Mouse (Mus musculus) heart, postnatal 0 days (tissue): Measurements from ENCODE around the gene Opn1sw. TPM values are rescaled to one million over a fixed set of nuclear protein-coding genes. Genes with fewer than 3 reads are reported as not detected.
"Not testable (repeated sequence)": the region's sequence is repeated elsewhere in the genome, so short reads cannot be mapped to it uniquely, and the experiment has no call there.

Experiments
- ATAC-seq: fragments of 200-750 bp; cut with Nextera tagmentation; 2 replicates; pipeline ENCODE4 v1.8.0; 2017; ENCODE audit warnings: low read depth, moderate number of reproducible peaks, moderate library complexity; ENCODE audit not compliant: insufficient read depth
- DNase-seq: peaks from one replicate; pipeline ENCODE4 v3.0.0-alpha.2; 2016; ENCODE audit warnings: low spot score
- H3K27ac ChIP-seq: fragments of 300-500 bp; sonication (generic); 2 replicates; pipeline ENCODE4 v1.5.1; 2014; ENCODE audit warnings: low read depth, mild to moderate bottlenecking
- H3K27me3 ChIP-seq: fragments of 300-500 bp; sonication (generic); 2 replicates; pipeline ENCODE4 v1.6.1; 2014; ENCODE audit warnings: low read length, mixed read lengths; ENCODE audit not compliant: control insufficient read depth, insufficient read depth
- H3K36me3 ChIP-seq: fragments of 300-500 bp; sonication (generic); replicated peaks from 2 replicates; pipeline ENCODE4 v1.6.1; 2014; ENCODE audit warnings: low read length, mixed read lengths; ENCODE audit not compliant: control insufficient read depth, insufficient read depth
- H3K4me1 ChIP-seq: fragments of 300-500 bp; sonication (generic); 2 replicates; pipeline ENCODE4 v1.6.1; 2014; ENCODE audit warnings: antibody characterized with exemption; ENCODE audit not compliant: control insufficient read depth, insufficient read depth
- H3K4me2 ChIP-seq: fragments of 300-500 bp; sonication (generic); 2 replicates; pipeline ENCODE4 v1.6.1; 2014; ENCODE audit warnings: low read depth, mild to moderate bottlenecking, low read length, moderate library complexity
- H3K4me3 ChIP-seq: fragments of 300-500 bp; sonication (generic); 2 replicates; pipeline ENCODE4 v1.5.1; 2014; ENCODE audit warnings: low read depth, low read length
- H3K9ac ChIP-seq: fragments of 300-500 bp; sonication (generic); replicated peaks from 2 replicates; pipeline ENCODE4 v1.6.1; 2014; ENCODE audit warnings: low read depth, low read length, mixed read lengths
- H3K9me3 ChIP-seq: fragments of 300-500 bp; sonication (generic); replicated peaks from 2 replicates; pipeline ENCODE4 v1.6.1; 2016; ENCODE audit warnings: low read length; ENCODE audit not compliant: control insufficient read depth
- CTCF ChIP-seq: IDR thresholded peaks from 2 replicates; pipeline ENCODE4 v1.5.1; 2016; ENCODE audit warnings: antibody characterized with exemption, control low read depth, low read depth
- EP300 ChIP-seq: IDR thresholded peaks from 2 replicates; pipeline ENCODE4 v1.6.1; 2016; ENCODE audit warnings: antibody characterized with exemption, low read depth
- WGBS: fragments of 180-500 bp; shearing (Covaris S2); extraction: QIAGEN DNeasy Blood & Tissue Kit; methylation state at CpG from one replicate; pipeline ENCODE4 v1.1.7; 2014; 5-methylcytosine and 5-hydroxymethylcytosine counted together
- polyA plus RNA-seq: library from polyadenylated mRNA; unstranded; fragments of >200 nt; fragmentation: Nextera tagmentation; extraction: Ambion mirVana; gene quantifications from 2 replicates; pipeline ENCODE4 v1.2.1, GENCODE M21; 2015
- total RNA-seq: library from RNA; depleted of rRNA; stranded (reverse); fragments of >200 nt; gene quantifications from 2 replicates; pipeline ENCODE4 v1.2.3, GENCODE M21; 2014; ENCODE audit warnings: low replicate concordance

The Opn1sw gene
- total and polyA plus RNA-seq, 2 experiments from 2014 or later, result 0.12 to 15.1 TPM

GRCm38 (mm10) chr6:29395910-29396713, 7.8 kb upstream of the Opn1sw start, which contains the start of gene Ccdc136:
Ccdc136 (plus strand) TSS chr6:29396309.
- Histone ChIP-seq H3K9ac (peak within 1 kb of the TSS; percentile 45; the same call in 1 of the 2 replicates), H3K4me1 (peaks cover 4% of the 10 kb centered on the region), H3K4me2 (peak within 1 kb of the TSS; percentile 76), H3K4me3 (peak within 1 kb of the TSS; percentile 66), H3K36me3 (no peaks in the 10 kb centered on the region), H3K27ac (peak within 1 kb of the TSS; percentile 18; the same call in 1 of the 2 replicates), H3K27me3 (0 out of 2 replicates have a peak, but pooled peaks cover 8% of the 10 kb centered on the region), H3K9me3 (no peaks in the 10 kb centered on the region)
- TF ChIP-seq EP300, result no peak
- no peak for TF ChIP-seq CTCF
- WGBS, result 1% methylated on average over 44 of the region's 49 CpGs
- peak; percentile 89 for ATAC-seq
- DNase-seq, result peak; percentile 49

GRCm38 (mm10) chr6:29394286-29394685, 6.0 kb upstream of the Opn1sw start:
- Histone ChIP-seq H3K27ac (no peak overlapping the region), H3K36me3 (no peaks in the 10 kb centered on the region), H3K9me3 (no peaks in the 10 kb centered on the region), H3K9ac (no peak overlapping the region), H3K4me2 (no peak overlapping the region), H3K4me1 (peaks cover 4% of the 10 kb centered on the region), H3K4me3 (no peak overlapping the region), H3K27me3 (0 out of 2 replicates have a peak, but pooled peaks cover 8% of the 10 kb centered on the region)
- DNase-seq (no peak), ATAC-seq (no peak)
- no peak for TF ChIP-seq CTCF
- TF ChIP-seq EP300, result no peak
- 75% methylated on average over 1 of the region's 1 CpGs for WGBS

GRCm38 (mm10) chr6:29391802-29392201, 3.5 kb upstream of the Opn1sw start:
- Histone ChIP-seq H3K27me3 (0 out of 2 replicates have a peak, but pooled peaks cover 8% of the 10 kb centered on the region), H3K4me1 (peaks cover 15% of the 10 kb centered on the region), H3K36me3 (no peaks in the 10 kb centered on the region), H3K9me3 (no peaks in the 10 kb centered on the region), H3K27ac (no peak overlapping the region), H3K4me3 (no peak overlapping the region), H3K4me2 (no peak overlapping the region), H3K9ac (no peak overlapping the region)
- ATAC-seq (no peak), DNase-seq (no peak)
- TF ChIP-seq EP300, result no peak
- peak; percentile 42 for TF ChIP-seq CTCF
- WGBS, result 60% methylated on average over 4 of the region's 4 CpGs

GRCm38 (mm10) chr6:29391241-29391640, 3.0 kb upstream of the Opn1sw start:
- H3K4me2 ChIP-seq, H3K36me3 ChIP-seq, H3K27me3 ChIP-seq, H3K4me3 ChIP-seq, H3K27ac ChIP-seq, H3K9ac ChIP-seq, ATAC-seq, DNase-seq, H3K9me3 ChIP-seq: not testable (repeated sequence)
- H3K4me1 ChIP-seq, result peaks cover 15% of the 10 kb centered on the region
- 79% methylated on average over 8 of the region's 8 CpGs for WGBS

GRCm38 (mm10) chr6:29390500-29390899, 2.2 kb upstream of the Opn1sw start:
- DNase-seq, H3K9ac ChIP-seq, H3K4me3 ChIP-seq, H3K4me2 ChIP-seq, H3K27me3 ChIP-seq, H3K27ac ChIP-seq, H3K36me3 ChIP-seq, ATAC-seq, H3K9me3 ChIP-seq: not testable (repeated sequence)
- H3K4me1 ChIP-seq, result peaks cover 11% of the 10 kb centered on the region
- WGBS, result 85% methylated on average over 1 of the region's 1 CpGs
